In genomic region chr13:49025521-49025920, GRCm38 (mm10) we compare ENCODE assay signal across 26 mouse cellular contexts. TPM values are rescaled to one million over a fixed set of nuclear protein-coding genes. Genes with fewer than 3 reads are reported as not detected.
A peak's percentile ranks its signal among the peaks of the same experiment; 100 is the strongest.
DNase-seq lines count a peak whose midpoint lies in the region; ATAC-seq lines count a peak whose summit lies in the region.
"Had no signal": no experiment of that assay in that cellular context is flagged by ENCODE, and none has a peak within 500 bp of the region (broad histone marks: within the 10 kb centered on the region; RNA-seq: fewer than 3 reads in every experiment).

No protein-coding gene starts in this region.

- DNase-seq in hindbrain, embryonic 14.5 days (ENCODE audit: low spot score), result no peak
- DNase-seq in hindbrain, embryonic 10.5 days (ENCODE audit: low spot score), result no peak
- DNase-seq in midbrain, embryonic 10.5 days (ENCODE audit: low spot score), result peak; percentile 23
- DNase-seq in Muller cell, postnatal 12 days (ENCODE audit: inconsistent ontology term), result peak; percentile 36
- peak; percentile 73 for DNase-seq in retina, postnatal 1 day
- no peak for DNase-seq in embryo, embryonic 10.5 days (ENCODE audit: low spot score)
- DNase-seq: adrenal gland, postnatal 14 days; cerebellum, adult 11-12 months; cerebellum, adult 9-11 months; gastrocnemius, postnatal 10 days; heart, postnatal 10 days; kidney, adult 8-10 months; kidney, postnatal 4 days; lung, adult 18-20 months; right cerebral cortex, postnatal 4 days; thymus, adult 18-20 months; thymus, postnatal 25 days had no signal

- no peaks in the 10 kb centered on the region for H3K36me3 ChIP-seq in hindbrain, embryonic 14.5 days (replicated peaks; ENCODE audit: control insufficient read depth, insufficient read depth)
- H3K36me3 ChIP-seq in hindbrain, embryonic 10.5 days, result no peaks in the 10 kb centered on the region
- H3K36me3 ChIP-seq in midbrain, embryonic 10.5 days, result no peaks in the 10 kb centered on the region
- no peaks in the 10 kb centered on the region for H3K36me3 ChIP-seq in midbrain, embryonic 15.5 days (replicated peaks)
- H3K36me3 ChIP-seq: embryonic facial prominence, embryonic 15.5 days; G1E; heart, embryonic 13.5 days; neural tube, embryonic 13.5 days had no signal

- H3K27me3 ChIP-seq in hindbrain, embryonic 14.5 days (ENCODE audit: control insufficient read depth, insufficient read depth, low read length), result no peaks in the 10 kb centered on the region
- no peaks in the 10 kb centered on the region for H3K27me3 ChIP-seq in hindbrain, embryonic 10.5 days (ENCODE audit: insufficient read depth, poor library complexity, severe bottlenecking)
- peaks cover 6% of the 10 kb centered on the region; the same call in 1 of the 2 replicates for H3K27me3 ChIP-seq in midbrain, embryonic 10.5 days (ENCODE audit: low read depth, poor library complexity, severe bottlenecking)
- no peaks in the 10 kb centered on the region for H3K27me3 ChIP-seq in midbrain, embryonic 15.5 days (replicated peaks)
- H3K27me3 ChIP-seq: embryonic facial prominence, embryonic 15.5 days; forebrain, embryonic 13.5 days; neural tube, embryonic 13.5 days had no signal

- H3K4me1 ChIP-seq in hindbrain, embryonic 14.5 days (replicated peaks; ENCODE audit: control insufficient read depth, insufficient read depth, low read length), result peaks cover 4% of the 10 kb centered on the region; the same call in 1 of the 2 replicates
- H3K4me1 ChIP-seq in hindbrain, embryonic 10.5 days (replicated peaks), result peaks cover 21% of the 10 kb centered on the region
- H3K4me1 ChIP-seq in midbrain, embryonic 10.5 days, result peaks cover 27% of the 10 kb centered on the region
- peaks cover 18% of the 10 kb centered on the region for H3K4me1 ChIP-seq in midbrain, embryonic 15.5 days

- H3K4me3 ChIP-seq in hindbrain, embryonic 14.5 days (replicated peaks; ENCODE audit: low read length), result no peak overlapping the region
- no peak overlapping the region for H3K4me3 ChIP-seq in hindbrain, embryonic 10.5 days
- no peak overlapping the region for H3K4me3 ChIP-seq in midbrain, embryonic 10.5 days
- H3K4me3 ChIP-seq in midbrain, embryonic 15.5 days, result no peak overlapping the region
- H3K4me3 ChIP-seq: embryonic facial prominence, embryonic 15.5 days; forebrain, embryonic 13.5 days; heart, embryonic 13.5 days; neural tube, embryonic 13.5 days had no signal

- H3K9ac ChIP-seq in hindbrain, embryonic 14.5 days, result 0 out of 2 replicates have a peak overlapping the region, but pooled peaks have one; percentile 5
- H3K9ac ChIP-seq in midbrain, embryonic 15.5 days, result no peak overlapping the region
- H3K9ac ChIP-seq: embryonic facial prominence, embryonic 15.5 days; forebrain, embryonic 13.5 days; heart, embryonic 13.5 days; neural tube, embryonic 13.5 days had no signal

- H3K27ac ChIP-seq in hindbrain, embryonic 14.5 days, result no peak overlapping the region
- H3K27ac ChIP-seq in hindbrain, embryonic 10.5 days, result no peak overlapping the region
- H3K27ac ChIP-seq in midbrain, embryonic 10.5 days (replicated peaks), result peak overlapping the region; percentile 23; the same call in 1 of the 2 replicates
- no peak overlapping the region for H3K27ac ChIP-seq in midbrain, embryonic 15.5 days
- H3K27ac ChIP-seq: embryonic facial prominence, embryonic 15.5 days; forebrain, embryonic 13.5 days; heart, embryonic 13.5 days; kidney, postnatal 0 days; macrophage; neural tube, embryonic 13.5 days; stomach, postnatal 0 days had no signal

- H3K4me2 ChIP-seq in hindbrain, embryonic 14.5 days (replicated peaks), result no peak overlapping the region
- H3K4me2 ChIP-seq in midbrain, embryonic 15.5 days, result no peak overlapping the region
- H3K4me2 ChIP-seq: neural tube, embryonic 13.5 days had no signal

- WGBS in hindbrain, embryonic 14.5 days, result 9% methylated on average over 1 of the region's 1 CpGs
- 16% methylated on average over 1 of the region's 1 CpGs for WGBS in hindbrain, embryonic 10.5 days
- 10% methylated on average over 1 of the region's 1 CpGs for WGBS in midbrain, embryonic 10.5 days
- 6% methylated on average over 1 of the region's 1 CpGs for WGBS in midbrain, embryonic 15.5 days

- H3K9me3 ChIP-seq in hindbrain, embryonic 14.5 days (ENCODE audit: control insufficient read depth, low read length), result no peaks in the 10 kb centered on the region
- no peaks in the 10 kb centered on the region for H3K9me3 ChIP-seq in hindbrain, embryonic 10.5 days
- H3K9me3 ChIP-seq in midbrain, embryonic 10.5 days (replicated peaks), result no peaks in the 10 kb centered on the region
- no peaks in the 10 kb centered on the region for H3K9me3 ChIP-seq in midbrain, embryonic 15.5 days
- H3K9me3 ChIP-seq: embryonic facial prominence, embryonic 15.5 days; forebrain, embryonic 13.5 days; G1E; heart, embryonic 13.5 days; neural tube, embryonic 13.5 days had no signal

- no peak for ATAC-seq in hindbrain, embryonic 14.5 days (ENCODE audit: low FRiP score)
- ATAC-seq in midbrain, embryonic 15.5 days (replicated peaks), result no peak
- ATAC-seq: forebrain, embryonic 13.5 days had no signal

RNA-seq across cellular contexts. Expression of gene Fam120a, which starts 57.7 kb away (rescaled TPM):
- 15.3 and 16.6 TPM in 2 replicates for polyA plus RNA-seq in hindbrain, embryonic 14.5 days (2014; fragmentation: Nextera tagmentation; extraction: Ambion mirVana)
- polyA plus RNA-seq in hindbrain, embryonic 10.5 days (2016; fragmentation: Nextera tagmentation; extraction: Ambion mirVana), result 11.9 and 13.7 TPM in 2 replicates
- polyA plus RNA-seq in midbrain, embryonic 10.5 days (2016; fragmentation: Nextera tagmentation; extraction: Ambion mirVana), result 13.7 and 14.0 TPM in 2 replicates
- 10.7 and 11.0 TPM in 2 replicates for polyA plus RNA-seq in midbrain, embryonic 15.5 days (2015; fragmentation: Nextera tagmentation; extraction: Ambion mirVana)

Comparison
In these comparisons a context has a peak if more than half of its experiments do, and no peak if none do; other contexts are left out.
1. DNase-seq: peak in midbrain, embryonic 10.5 days (single experiment), Muller cell, postnatal 12 days (single experiment) and retina, postnatal 1 day (single experiment); none in hindbrain, embryonic 14.5 days (single experiment), hindbrain, embryonic 10.5 days (single experiment) and embryo, embryonic 10.5 days (single experiment).